Mouse (Mus musculus) A20 (cell line): ENCODE results near the gene Amacr.
A peak's percentile ranks its signal among the peaks of the same experiment; 100 is the strongest.

Source experiments
- DNase-seq: peaks from one replicate; pipeline ENCODE4 v3.0.0-alpha.2; 2011; ENCODE audit warnings: low read depth, low spot score

Gene Amacr

GRCm38 (mm10) chr15:10981377-10982063 is at the start of gene Amacr:
Amacr (plus strand) TSS chr15:10981756.
- peak; percentile 95 for DNase-seq

- DNase-seq = no peak
Measured at GRCm38 (mm10) chr15:10933930-10934329, 47.6 kb upstream of the Amacr start.

GRCm38 (mm10) chr15:10940148-10941108 is 41.1 kb upstream of the Amacr start:
- DNase-seq = no peak

- DNase-seq = no peak
Measured at GRCm38 (mm10) chr15:10941901-10942300, 39.7 kb upstream of the Amacr start.

- no peak for DNase-seq
Measured at GRCm38 (mm10) chr15:10947852-10948251, 33.7 kb upstream of the Amacr start.

- DNase-seq = no peak
Measured at GRCm38 (mm10) chr15:10951951-10952759, 29.4 kb upstream of the Amacr start, which contains the start of gene C1qtnf3. C1qtnf3 (plus strand) TSS chr15:10952332.

GRCm38 (mm10) chr15:10952760-10953305 is 28.7 kb upstream of the Amacr start:
- DNase-seq = no peak

- no peak for DNase-seq
Measured at GRCm38 (mm10) chr15:10953465-10953864, 28.1 kb upstream of the Amacr start.

- no peak for DNase-seq
Measured at GRCm38 (mm10) chr15:10954381-10955016, 27.1 kb upstream of the Amacr start.

- no peak for DNase-seq
Measured at GRCm38 (mm10) chr15:10955156-10955555, 26.4 kb upstream of the Amacr start.

GRCm38 (mm10) chr15:10956706-10957105 is 24.9 kb upstream of the Amacr start:
- no peak for DNase-seq

GRCm38 (mm10) chr15:10959277-10960026 is 22.1 kb upstream of the Amacr start:
- DNase-seq = no peak

GRCm38 (mm10) chr15:10960267-10960666 is 21.3 kb upstream of the Amacr start:
- no peak for DNase-seq

- DNase-seq = no peak
Measured at GRCm38 (mm10) chr15:10962601-10963000, 19.0 kb upstream of the Amacr start.

GRCm38 (mm10) chr15:10969439-10969838 is 12.1 kb upstream of the Amacr start:
- no peak for DNase-seq

GRCm38 (mm10) chr15:10970777-10971176 is 10.8 kb upstream of the Amacr start:
- DNase-seq = no peak

GRCm38 (mm10) chr15:10977151-10977550 is 4.4 kb upstream of the Amacr start:
- DNase-seq = no peak

- peak; percentile 9 for DNase-seq
Measured at GRCm38 (mm10) chr15:10980712-10981111, 844 bp upstream of the Amacr start.

- no peak for DNase-seq
Measured at GRCm38 (mm10) chr15:10982064-10982435, 494 bp downstream of the Amacr start.

GRCm38 (mm10) chr15:10985756-10986155 is 4.2 kb downstream of the Amacr start:
- no peak for DNase-seq
